Mouse (Mus musculus) spleen, postnatal 14 days (tissue): Measurements from ENCODE around the gene Zkscan8.
"Not testable (repeated sequence)": the region's sequence is repeated elsewhere in the genome, so short reads cannot be mapped to it uniquely, and the experiment has no call there.

ENCODE experiments used
- DNase-seq, 2 experiments: peaks; one replicate each; pipeline ENCODE4 v3.0.0; 2021 to 2022; ENCODE audit warnings: low spot score in 2 of 2

Zkscan8 gene

DNA sequence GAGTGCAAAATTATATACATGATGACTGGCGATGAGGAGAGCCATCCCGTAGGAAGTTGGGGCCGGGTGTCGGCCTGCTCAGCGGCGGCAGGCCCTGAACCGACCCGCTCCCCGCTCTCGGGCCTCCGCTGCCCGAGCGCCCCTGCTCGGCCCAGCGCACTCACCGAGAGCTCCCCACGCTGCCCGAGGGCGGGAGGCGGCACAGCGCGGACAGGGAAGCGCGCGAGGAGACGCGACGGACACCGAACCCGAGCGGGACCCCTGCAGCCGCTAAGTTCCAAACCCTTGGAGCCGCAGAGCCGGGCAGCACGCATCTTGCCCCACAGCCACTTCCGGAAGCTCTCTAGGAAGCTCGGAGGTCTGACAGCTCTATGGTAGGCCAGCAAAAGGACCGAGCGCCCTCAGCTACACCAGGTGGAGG, at the start of gene Zkscan8:
TSS of gene Zkscan8 (minus strand) at position 340 of the 421 bp plus-strand sequence.
- DNase-seq = peak; percentile 67 to 77

DNA sequence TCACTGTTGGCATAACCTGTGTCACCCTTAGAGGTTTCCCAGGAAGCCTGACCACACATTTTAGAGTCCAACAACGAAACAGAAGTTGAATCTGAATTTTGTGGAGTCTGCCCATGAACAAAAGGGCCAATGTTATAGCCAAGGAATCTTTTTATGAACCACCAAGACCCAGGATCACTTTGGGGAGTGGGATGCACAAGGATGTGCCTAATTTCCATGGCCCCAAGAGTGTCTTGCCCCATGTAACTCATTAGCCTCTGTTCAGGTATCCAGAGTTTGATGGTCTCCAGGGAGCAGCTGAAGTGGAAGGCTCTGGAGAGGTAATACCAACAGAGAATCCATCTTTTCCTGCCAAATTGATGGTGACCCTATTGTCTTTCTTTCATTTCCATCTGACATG, 28.9 kb upstream of the Zkscan8 start, which contains the start of gene Olfr1535:
TSS of gene Olfr1535 (minus strand) at position 101 of the 400 bp plus-strand sequence.
- DNase-seq = no peak

DNA sequence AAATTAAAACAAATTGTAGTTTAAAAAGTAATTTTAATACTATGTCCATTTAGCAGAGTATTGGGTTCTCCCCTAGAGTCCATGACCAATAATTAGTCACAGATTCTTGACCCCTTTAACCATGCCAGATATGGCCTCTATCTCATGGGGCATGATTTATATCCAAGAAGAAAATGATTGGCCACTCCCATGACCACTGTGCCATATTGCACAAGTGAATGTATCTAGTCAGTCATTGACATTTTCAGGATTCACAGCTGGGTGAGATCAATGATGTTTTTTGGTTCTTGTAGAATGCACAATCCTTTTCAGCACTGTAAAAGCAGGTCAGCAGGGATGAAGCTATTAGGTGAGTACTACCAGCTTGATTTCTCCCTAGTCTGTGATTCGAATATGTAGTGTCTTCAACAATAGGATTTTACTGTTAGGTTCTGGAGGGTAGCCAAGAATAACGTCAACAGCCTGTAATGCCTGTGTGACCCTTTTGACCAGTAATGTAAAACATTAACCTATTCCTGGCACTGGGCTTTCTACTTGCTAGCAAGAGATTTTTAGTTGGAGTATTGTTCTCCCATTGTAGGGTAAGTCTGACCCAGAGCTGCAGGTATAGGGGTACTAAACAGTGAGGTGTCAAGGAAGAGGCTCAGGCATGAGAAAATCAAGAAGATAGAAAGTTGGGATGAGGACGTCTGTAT, 19.6 kb upstream of the Zkscan8 start:
- DNase-seq = no peak

DNA sequence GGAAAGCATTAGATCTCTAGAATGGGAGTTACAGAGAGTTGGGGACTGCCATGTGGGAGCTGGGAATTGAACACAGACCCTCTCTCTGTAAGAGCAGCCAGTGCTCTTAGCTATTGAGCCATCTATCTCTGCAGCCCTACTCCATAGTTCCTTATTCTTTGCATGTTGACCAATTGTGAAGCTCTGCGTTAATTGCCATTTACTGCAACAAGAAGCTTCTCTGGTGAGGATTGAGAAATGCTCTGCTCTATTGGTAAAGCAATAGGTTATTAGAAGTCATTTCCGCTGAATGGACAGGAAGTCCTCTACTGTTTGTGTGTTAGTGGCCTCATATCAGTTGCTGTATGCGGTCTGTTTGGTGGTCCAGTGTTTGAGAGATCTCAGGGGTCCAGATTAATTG, 18.6 kb upstream of the Zkscan8 start:
- DNase-seq = no peak

DNA sequence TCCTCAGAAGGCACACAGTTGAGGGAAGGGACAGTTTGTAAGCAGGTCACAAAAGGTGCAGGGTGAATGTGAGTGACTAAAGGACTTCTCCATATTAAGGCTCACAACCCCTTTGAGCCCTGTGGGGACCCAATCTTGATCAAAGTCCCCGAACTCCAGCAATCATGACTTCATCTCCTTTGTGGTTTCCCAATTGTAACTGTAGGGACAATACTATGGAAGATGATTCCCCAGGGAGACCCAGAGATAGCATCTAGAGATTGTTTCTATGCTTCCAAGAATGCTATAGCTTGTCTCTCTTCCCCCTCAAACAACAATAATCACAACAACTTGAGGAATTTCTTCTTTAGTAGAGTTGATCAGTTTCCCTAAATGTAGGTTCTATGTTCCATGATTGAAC, 11.8 kb upstream of the Zkscan8 start, which contains the start of gene Olfr1366:
TSS of gene Olfr1366 (minus strand) at position 101 of the 400 bp plus-strand sequence.
- no peak for DNase-seq

DNA sequence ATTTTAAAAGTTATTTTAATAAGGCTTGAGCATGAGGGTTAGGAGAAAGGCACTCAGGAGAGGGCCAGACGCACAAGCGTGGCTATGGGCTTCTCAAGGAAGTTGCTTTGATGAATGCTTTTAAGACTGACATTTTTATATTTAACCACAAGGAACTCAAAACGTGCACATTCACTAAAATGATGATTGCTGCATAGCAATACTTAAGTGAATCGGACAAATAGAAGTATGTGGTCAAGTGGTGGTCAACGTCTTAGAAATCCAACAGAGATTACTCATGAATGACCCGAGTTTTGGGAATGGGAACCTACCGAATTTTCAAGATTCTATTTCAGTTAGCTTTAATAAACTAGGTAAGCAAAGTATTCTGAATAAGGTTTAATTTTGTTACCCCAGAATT, 784 bp downstream of the Zkscan8 start:
- no peak for DNase-seq

DNA sequence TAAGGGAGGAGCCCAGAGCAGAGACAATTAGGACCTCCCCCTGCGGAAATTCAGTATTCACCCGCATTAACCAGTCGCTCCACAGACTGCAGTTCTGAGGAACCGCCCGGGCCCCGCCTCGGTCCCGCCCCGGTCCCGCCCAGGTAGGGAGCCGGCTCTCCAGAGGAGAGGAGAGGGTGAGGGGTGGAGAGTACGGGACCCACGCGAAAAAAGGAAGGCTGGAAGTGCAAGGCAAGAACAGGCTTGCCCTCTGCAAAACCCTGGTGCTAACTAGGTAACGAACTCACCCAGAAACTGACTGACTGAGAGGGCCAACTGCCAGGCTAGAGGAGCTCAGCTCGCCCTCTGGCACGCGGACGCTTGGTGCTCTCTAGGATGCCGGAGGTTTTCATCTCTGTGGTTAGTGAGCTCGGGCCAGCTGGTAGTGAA, 24.7 kb downstream of the Zkscan8 start:
- DNase-seq = peak; percentile 43 to 50

DNA sequence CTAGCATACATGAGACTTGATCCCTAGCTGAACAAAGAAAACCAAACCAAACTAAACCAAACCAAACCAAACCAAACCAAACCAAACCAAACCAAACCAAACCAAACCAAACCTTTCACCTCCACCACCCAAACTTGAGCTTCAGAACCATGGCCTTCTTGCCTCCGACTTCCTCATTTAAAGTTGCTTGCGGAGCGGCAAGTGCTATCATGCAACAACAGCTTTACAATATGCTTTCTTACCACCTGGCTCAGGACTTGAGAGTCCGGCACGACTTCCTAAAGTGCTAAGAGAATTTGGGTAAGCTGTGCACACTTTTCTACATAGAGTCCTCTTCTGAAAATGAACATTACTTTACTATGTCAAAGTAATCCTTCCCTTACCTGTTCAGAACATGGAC, 28.6 kb downstream of the Zkscan8 start:
- no peak for DNase-seq

DNA sequence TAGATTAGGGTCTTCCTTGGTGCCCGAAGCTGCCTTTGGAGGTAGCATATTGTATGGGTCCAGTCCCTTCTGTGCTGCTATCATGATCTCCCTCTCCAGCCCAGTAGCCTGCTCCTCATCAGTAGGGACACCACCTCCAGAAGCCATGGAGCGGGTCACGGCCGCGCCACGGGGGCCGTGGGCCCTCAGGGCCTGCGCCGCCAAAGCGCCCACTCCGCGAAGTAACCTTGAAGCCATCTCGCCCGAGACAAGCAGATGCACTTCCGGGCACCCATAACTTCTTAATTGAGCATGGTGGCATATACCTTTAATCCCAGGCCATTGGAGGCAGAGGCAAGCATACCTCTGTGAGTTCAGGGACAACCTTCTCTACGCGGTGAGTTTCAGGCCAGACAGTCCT, 29.7 kb downstream of the Zkscan8 start, which contains the start of gene Gm11273:
TSS of gene Gm11273 (minus strand) at position 237 of the 400 bp plus-strand sequence.
- not testable (repeated sequence) for DNase-seq

DNA sequence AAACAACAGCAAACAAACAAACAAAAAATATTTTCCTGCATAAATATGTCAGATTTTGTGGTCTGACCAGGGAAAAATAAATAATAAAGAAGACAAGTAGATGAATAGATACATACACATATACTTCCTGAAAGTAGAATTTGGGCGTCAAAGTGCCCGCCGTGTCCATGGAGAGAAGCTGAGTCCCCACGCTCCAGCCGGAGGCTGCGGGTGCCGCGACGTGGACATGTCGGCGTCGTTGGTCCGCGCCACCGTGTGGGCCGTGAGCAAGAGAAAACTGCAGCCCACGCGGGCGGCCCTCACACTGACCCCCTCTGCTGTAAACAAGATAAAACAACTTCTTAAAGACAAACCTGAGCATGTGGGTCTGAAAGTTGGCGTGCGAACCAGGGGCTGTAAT, 35.8 kb downstream of the Zkscan8 start, which contains the start of gene AK157302:
TSS of gene AK157302 (plus strand) at position 144 of the 400 bp plus-strand sequence.
- peak in 1 of 2 experiments; percentile 6 for DNase-seq

DNA sequence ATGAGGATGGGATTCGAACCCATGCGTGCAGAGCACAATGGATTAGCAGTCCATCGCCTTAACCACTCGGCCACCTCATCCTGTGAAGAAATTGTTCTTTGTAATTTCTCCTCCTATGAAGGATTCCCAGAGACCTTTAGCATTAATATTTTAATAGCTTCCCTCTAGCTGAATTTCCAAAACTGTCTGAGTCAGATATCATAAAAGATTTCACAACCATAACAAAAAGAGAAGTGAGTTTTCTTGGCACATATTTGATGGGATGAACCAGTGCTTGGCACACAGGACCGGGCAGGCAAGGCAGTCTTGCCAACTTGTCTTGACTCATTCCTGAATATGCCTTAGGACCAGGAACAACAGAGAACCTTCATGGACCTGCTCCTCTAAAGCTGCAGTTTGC, 38.1 kb downstream of the Zkscan8 start:
- DNase-seq = no peak

DNA sequence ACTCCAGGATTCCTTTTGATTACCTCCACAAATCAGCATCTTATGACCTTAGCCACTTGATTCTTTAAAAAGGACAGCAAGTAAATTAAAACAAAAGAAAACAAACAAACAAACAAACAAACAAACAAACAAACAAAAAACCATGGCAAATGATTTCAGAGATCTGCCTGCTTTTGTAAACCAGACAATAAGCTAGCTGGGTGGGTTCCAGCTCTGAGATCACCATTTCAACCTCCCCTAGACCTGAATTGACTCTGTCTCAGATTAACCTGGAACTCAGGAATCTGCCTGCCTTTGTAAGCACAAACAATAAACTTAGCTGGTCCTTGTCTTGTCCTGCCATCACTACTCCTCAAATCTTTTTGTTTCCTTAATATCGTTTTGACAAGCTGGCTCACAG, 44.0 kb downstream of the Zkscan8 start:
- DNase-seq = no peak

DNA sequence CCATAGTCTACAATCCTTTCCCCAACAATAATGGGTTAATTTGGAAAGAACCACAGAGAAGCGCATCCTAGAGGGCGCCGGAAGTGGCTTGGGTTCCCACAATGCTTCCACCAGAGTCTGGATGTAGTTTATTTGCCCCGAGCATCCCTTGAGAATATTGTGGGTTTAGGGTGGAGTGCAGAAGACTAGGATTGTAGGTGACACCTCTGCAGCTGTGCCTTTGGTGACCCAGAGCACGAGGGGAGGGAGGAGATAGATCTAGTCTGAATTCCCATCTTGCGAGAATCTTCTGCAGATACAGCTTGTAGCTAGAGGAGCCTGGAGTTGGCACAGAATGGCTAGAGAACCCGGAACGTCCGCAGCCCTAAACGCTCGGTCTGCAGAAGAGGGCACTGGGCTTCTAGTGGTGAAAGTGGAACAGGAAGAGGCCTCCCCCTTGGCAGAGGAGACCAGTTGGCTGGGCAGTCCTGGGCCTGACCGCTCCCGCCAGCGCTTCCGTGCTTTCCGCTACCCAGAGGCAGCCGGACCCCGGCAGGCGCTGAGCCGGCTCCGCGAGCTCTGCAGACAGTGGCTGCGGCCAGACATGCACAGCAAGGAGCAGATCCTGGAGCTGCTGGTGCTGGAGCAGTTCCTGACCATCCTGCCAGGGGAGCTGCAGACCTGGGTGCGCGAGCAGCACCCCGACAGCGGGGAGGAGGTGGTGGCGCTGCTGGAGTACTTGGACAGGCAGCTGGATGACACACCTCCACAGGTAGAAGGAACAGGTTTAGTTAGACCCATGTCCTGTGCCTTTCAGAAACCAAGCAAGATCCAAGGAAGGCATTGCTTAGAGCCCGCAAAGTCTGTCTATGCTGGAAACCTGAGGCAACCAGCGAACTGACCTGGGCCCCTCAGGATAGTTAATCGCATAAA, 51.9 kb downstream of the Zkscan8 start, which contains the start of the genes Zkscan4 and Gm10065:
TSS of gene Zkscan4 (plus strand) at position 149 of the 912 bp plus-strand sequence.
TSS of gene Gm10065 (minus strand) at position 683 of the 912 bp plus-strand sequence.
- DNase-seq = not testable (repeated sequence)

DNA sequence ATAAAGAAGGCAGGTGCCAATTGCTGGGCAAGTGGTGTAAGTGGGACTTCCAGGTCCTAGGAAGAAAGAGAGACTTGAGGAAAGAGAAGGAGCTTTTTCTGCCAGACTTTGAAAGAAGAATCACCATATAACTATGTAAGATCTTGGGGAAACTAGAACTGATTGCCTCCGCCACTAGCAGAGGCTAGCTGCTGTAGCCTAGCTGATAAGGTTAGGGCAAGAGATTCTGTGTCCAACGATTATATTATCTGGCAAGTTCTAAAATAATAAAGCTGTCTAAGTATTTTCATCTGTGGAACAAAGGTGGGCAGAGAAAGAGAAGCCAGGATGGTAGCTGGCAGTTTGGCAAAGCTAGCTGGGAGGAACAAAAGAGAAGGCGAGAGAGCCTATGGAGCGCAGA, 58.5 kb downstream of the Zkscan8 start:
- no peak for DNase-seq

DNA sequence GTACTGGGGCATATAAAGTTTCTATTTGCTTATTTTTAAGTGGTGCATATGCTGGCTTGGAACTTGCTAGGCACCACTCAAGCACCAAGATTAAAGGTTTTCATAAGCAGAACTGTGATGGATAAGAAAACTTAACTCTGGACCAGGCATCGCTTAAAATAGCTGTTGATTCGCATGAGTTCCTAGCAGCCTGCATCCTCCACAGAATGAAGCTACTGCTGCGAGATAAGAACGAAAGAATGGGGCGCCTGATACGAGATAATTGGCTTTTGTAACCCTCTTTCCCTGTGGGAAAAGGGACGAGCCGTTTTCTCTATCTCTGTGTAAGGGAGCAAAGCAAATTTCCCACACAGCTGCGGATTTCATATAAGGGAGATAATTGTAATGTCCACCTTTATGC, 61.8 kb downstream of the Zkscan8 start:
- no peak for DNase-seq

DNA sequence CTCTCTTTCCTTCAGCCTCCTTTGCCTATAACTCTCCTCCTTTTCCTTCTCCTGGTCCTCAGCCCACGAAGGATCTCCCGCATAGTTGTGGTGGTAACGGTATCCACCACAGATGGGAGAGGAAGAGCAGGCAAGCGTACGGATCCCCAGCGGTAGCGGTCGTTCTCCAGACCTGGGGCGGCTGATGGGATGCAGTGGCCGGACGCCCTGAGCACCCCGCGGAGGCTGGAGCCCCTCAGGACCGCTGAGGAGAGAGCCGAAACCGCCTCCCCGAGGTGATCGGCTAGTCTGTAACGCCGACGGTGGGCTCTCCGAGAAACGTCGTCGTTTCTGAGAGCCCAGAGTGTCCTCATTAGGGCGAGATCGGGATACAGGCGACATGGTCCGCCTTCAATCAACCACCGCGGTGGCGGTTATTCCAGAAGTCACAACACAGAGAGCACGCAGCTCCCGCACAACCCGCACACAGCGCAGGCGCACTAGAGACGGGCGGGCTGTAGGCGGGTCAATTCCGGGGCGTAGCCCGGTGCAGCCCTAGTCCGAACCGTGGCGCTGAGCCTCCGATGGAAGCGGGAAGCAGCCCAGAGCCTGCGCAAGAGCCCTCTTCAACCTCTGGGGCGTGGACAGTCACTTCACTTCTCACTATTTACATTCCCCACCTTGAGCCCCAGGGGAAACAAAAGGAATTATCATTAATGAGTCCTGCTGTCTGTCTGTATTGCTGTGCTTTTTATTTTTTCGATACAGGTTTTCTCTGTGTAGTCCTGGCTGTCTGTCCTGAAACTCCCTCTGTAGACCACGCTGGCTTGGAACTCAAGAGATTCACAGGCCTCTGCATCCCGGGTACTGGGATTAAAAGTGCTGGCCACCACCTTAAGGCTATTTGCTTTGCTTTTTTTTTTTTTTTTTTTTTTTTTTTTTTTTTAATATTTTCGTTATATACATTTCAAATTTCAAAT, 62.6 kb downstream of the Zkscan8 start, which contains the start of gene Nkapl:
TSS of gene Nkapl (minus strand) at position 449 of the 959 bp plus-strand sequence.
- peak; percentile 47 to 52 for DNase-seq

DNA sequence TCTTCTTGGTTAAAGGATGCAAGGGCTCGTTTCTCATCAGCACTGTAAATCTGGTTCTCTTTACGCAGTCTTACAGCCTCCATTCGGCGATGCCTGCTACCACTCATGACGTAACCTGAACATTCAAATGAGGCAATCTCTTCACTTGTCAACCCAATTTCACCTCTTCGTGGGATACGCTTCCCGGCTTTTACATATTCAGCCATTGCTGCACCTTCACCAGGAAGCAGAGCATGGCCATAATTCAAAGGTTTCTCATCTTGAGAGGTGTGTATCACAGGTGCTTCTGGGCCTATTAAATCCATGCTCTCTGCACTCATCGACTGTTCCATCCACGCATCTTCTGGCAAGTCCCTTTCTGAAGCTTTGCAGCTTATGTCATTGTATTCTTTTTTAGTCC, 63.6 kb downstream of the Zkscan8 start:
- no peak for DNase-seq
